Mouse (Mus musculus) retina, postnatal 1 day (tissue): ENCODE data around the gene Efcab6.

ENCODE experiments used
- DNase-seq: peaks from one replicate; pipeline ENCODE4 v3.0.0-alpha.2; 2012

The Efcab6 gene

DNA sequence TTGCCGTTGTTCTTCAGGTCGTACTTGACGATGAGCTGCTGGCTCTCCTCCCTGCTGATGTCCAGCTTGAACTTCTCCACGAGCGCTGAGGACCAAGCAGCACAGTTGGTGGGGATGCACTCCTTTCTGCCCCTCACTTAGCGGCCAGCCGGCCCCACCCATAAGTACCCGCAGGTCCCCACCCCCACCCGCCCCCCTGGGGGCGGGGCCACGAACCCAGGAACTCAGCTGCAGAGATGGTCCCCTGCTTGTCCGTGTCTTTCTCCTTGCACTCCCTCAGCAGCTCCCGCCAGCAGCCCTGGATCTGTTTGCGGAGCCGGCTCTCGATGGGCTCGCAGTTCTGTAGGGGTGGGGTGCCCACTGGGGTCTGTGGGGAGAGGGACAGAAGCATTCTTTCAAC is 194.2 kb downstream of the Efcab6 start:
- DNase-seq = peak; percentile 62

DNA sequence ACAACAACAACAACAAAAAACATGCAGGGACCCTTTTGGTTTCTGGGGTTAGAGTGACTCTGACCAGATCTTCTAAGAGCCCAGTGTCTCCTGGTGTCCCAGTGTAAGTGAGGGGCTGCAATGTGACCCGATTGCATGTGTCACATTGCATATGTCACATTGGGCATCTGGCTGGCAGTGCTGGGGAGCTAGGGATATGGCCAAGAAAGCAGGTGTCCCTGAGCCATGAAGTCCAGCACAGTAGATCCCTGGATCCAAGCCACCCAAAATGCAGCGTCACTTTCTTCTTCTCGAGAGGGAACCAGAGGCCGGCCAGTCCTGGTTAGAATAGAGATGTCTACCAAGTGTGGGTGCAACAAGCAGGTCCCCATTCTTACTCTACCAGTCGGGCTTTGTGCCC is 199.6 kb downstream of the Efcab6 start:
- DNase-seq = no peak

- DNase-seq = peak; percentile 73
Measured at GRCm38 (mm10) chr15:83857129-83857528, 208.1 kb downstream of the Efcab6 start.

GRCm38 (mm10) chr15:83853400-83853811 is 211.8 kb downstream of the Efcab6 start:
- DNase-seq = no peak

DNA sequence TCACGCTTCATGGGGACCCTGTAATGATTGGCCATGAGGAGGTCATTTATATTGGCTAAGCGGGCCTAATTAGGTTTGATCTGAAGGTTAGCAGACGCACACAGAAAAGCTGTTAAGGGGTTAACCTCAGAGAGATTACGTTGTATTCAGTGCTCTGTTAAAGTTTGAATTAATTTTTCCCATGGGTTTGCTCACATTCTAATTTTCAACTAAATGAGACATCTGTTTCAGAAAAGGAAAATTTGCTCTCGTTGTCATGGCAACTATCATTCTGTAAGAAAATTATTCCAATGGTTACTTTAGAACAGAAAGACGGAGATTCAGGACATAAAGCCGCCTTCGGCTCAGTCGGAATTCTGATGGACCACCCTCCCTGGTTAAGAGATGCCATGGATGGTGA is 217.0 kb downstream of the Efcab6 start:
- no peak for DNase-seq

DNA sequence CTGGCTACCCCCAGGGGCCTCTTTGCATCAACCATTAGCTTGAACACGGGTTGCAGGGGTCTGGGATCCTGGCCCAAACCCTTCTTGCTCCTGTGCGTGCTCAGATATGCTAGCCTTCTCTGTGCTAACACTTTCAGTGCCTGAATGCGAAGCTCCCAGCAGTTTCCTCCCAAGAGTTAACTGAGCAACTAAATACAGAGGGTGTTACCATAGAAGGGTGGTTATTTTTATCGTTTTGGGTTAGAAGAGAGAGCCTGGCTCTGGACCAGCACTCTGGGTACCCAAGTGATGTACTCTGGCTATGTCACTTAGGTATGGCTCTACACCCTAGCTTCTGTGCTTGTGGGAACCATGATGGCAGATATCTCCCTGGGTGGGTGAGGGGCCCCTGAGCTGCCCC is 217.7 kb downstream of the Efcab6 start:
- no peak for DNase-seq

GRCm38 (mm10) chr15:83846592-83846991 is 218.6 kb downstream of the Efcab6 start:
- peak; percentile 72 for DNase-seq

DNA sequence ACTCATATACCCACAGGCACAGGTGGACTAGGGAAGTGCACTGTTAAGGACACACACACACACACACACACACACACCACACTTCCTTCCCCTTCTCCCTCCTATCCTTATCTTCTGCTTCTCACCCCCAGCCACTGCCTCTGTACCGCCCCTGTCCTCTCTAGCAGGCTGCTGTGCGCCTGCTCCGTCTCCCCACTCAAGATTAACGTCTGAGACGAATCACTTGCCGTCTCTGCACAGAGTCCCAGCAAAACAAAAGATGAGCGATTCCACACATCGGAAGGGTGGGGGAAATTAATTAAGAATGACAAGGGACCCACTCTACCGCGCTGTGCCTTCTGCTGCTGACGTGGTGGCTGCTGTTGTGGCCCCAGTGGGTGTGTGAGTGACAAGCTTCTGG is 219.4 kb downstream of the Efcab6 start:
- peak; percentile 76 for DNase-seq

DNA sequence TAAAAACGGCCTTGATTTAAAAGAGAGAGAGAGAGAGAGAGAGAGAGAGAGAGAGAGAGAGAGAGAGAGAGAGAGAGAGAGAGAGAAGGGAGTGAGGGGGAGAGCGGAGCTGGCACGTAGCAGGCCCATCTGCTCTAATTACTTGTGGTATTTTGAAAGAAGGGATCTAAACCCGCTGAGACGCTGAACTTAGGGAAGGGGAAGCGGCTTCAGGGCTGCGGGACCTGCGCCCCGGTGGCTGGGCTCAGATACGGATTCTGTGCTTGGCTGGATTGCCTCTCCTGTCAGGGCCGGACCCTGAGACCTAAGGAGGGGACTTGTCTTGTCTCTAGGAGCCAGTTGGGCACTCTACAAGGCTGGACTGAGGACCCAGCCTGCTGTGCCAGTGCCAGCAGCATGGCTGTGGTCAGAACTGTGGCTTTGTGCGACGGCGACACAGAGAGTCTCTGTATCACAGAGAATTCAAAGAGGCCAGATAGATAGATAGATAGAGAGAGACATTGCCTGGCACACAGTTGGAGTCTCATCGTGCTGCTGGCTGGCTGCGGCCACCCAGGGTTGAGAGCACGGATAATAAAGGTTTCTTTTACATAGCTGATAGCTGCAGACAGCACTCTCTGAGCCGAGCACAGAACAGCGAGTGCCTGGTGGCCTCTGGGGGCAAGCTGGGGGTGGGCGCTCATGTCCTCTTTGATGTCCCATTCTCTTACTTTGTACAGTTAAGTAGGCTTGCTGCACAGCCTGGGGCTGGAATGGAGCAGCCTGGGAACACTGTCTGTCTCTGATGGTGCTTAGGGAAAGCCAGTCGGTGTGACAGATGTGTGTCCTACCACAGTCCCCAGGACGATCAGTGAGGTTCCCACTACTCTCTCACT is 222.0 kb downstream of the Efcab6 start:
- peak; percentile 55 for DNase-seq

- no peak for DNase-seq
Measured at GRCm38 (mm10) chr15:83842419-83842818, 222.8 kb downstream of the Efcab6 start.

DNA sequence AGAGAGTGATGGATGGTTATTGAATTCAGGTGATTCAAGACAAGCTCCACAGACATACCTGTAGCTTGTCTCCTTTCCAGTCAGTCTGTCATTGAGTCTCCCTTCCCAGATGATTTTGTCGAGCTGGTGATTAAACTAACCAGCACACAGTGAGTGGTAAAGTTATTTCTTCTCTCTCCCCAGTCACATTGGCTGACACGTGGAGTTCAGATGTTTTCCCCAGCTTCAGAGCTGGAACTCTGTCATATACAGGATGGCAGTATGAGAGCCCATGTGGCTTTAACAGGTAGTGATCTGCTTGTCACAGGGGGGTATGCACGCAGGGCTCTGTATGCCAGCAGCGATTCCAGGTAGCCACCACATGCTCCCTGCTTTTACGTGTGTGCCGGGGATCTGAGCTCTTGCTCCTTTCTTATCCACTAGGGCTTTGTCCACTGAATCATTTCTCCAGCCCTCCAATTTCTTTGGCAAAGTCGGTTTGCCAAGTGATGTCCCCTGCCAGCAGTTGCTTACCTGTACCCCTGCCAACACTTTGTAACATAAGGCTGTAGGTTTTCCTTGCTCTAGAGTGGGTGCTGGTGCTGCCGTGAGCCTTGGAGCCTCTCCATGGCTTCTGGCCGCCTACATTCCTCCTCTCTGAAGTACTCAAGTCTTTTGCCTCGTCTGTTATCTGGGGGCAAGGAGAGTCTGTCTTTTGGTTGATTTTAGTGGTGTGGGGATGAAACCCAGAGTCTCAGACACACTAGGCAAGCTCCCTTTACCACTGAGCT is 224.0 kb downstream of the Efcab6 start:
- no peak for DNase-seq

GRCm38 (mm10) chr15:83832265-83832664 is 232.9 kb downstream of the Efcab6 start:
- DNase-seq = no peak

- DNase-seq = no peak
Measured at GRCm38 (mm10) chr15:83829226-83829625, 236.0 kb downstream of the Efcab6 start.

- DNase-seq = no peak
Measured at GRCm38 (mm10) chr15:83828011-83828410, 237.2 kb downstream of the Efcab6 start.
